ENCODE assay signal across 8 mouse cellular contexts in the genomic region with DNA sequence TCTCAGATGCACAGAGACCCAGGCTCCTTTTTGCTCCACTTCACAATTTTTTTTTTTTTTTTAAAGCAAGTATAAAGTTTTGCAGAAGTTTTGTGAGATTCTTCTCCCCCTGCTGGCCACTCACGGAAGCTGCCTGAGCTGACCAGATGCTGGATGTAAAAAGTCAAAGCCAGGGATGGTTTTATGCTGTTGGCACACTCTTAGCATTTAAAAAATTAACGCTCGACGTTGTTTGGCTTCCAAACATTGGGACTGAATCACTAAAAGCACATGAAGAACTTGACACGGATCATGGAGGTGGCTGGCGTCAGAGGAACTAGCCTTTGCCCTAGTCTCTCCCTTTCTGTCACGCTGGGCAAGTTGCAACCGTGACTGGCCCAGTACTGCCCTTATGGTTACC.
DNase-seq lines count a peak whose midpoint lies in the region; ATAC-seq and TF ChIP-seq lines count a peak whose summit lies in the region.

No protein-coding gene starts in this region.

- peak; percentile 95 for TF ChIP-seq CTCF in heart, adult 2 months (IDR thresholded peaks at IDR 0.05)
- no peak for TF ChIP-seq CTCF in thymus, adult 2 months (IDR thresholded peaks at IDR 0.05; ENCODE audit: borderline replicate concordance, control insufficient read depth, extremely low read depth, insufficient read depth, low read length, poor library complexity)

- no peaks in the 10 kb centered on the region for H3K9me3 ChIP-seq in limb, embryonic 10.5 days (replicated peaks)

- H3K4me3 ChIP-seq in heart, adult 2 months, result no peak overlapping the region
- H3K4me3 ChIP-seq in thymus, adult 2 months (ENCODE audit: control insufficient read depth, insufficient read depth, low read length), result no peak overlapping the region
- H3K4me3 ChIP-seq in limb, embryonic 10.5 days, result no peak overlapping the region

- 44% methylated on average over 8 of the region's 8 CpGs for WGBS in heart, adult 2 months
- WGBS in thymus, adult 2 months, result 62% methylated on average over 8 of the region's 8 CpGs
- WGBS in limb, embryonic 10.5 days, result 56% methylated on average over 8 of the region's 8 CpGs

- intact Hi-C loops in heart, adult 2 months (cut with DNase I), result loop anchor here (2.0 kb wide), 2 partner anchors 25 to 65 kb away; no protein-coding TSS in a partner anchor
- intact Hi-C loops in heart, postnatal 25 days (cut with DNase I), result loop anchor here (10.0 kb wide), 1 partner anchor 527 kb away; no protein-coding TSS in a partner anchor

- peak in 1 of 2 experiments; percentile 57 for DNase-seq in heart, adult 2 months
- DNase-seq in heart, postnatal 25 days (ENCODE audit: low spot score), result no peak
- peak; percentile 23 for DNase-seq in thymus, adult 2 months
- no peak for DNase-seq in thymus, adult 18-20 months
- DNase-seq in embryo, embryonic 10 days (ENCODE audit: low spot score), result peak; percentile 52
- DNase-seq in limb, embryonic 10.5 days (ENCODE audit: low spot score), result peak; percentile 53
- peak; percentile 14 for DNase-seq in thymus, postnatal 25 days

- H3K4me1 ChIP-seq in heart, adult 2 months (ENCODE audit: control insufficient read depth, insufficient read depth, low read length), result peaks cover 11% of the 10 kb centered on the region
- H3K4me1 ChIP-seq in thymus, adult 2 months (replicated peaks; ENCODE audit: control insufficient read depth, insufficient read depth, low read length), result no peaks in the 10 kb centered on the region
- H3K4me1 ChIP-seq in limb, embryonic 10.5 days, result no peaks in the 10 kb centered on the region

- H3K9ac ChIP-seq in heart, adult 2 months (ENCODE audit: low read depth, low read length), result no peak overlapping the region

- H3K27me3 ChIP-seq in heart, adult 2 months (ENCODE audit: control insufficient read depth, insufficient read depth, low read length), result no peaks in the 10 kb centered on the region
- no peaks in the 10 kb centered on the region for H3K27me3 ChIP-seq in thymus, adult 2 months (ENCODE audit: control insufficient read depth, insufficient read depth, low read length)
- no peaks in the 10 kb centered on the region for H3K27me3 ChIP-seq in limb, embryonic 10.5 days (ENCODE audit: low read depth, poor library complexity, severe bottlenecking)

- no peak for TF ChIP-seq POLR2A in heart, adult 2 months (IDR thresholded peaks at IDR 0.05; ENCODE audit: insufficient read depth, low read depth, low read length)
- no peak for TF ChIP-seq POLR2A in thymus, adult 2 months (IDR thresholded peaks at IDR 0.05; ENCODE audit: control insufficient read depth, extremely low read depth, insufficient read depth, low read length, poor library complexity)

- TF ChIP-seq EP300 in heart, adult 2 months (IDR thresholded peaks at IDR 0.05; ENCODE audit: insufficient read depth, low read depth, low read length), result no peak

- H3K36me3 ChIP-seq in heart, adult 2 months (ENCODE audit: control insufficient read depth, insufficient read depth, low read length), result peaks cover 6% of the 10 kb centered on the region
- no peaks in the 10 kb centered on the region for H3K36me3 ChIP-seq in thymus, adult 2 months (ENCODE audit: control insufficient read depth, insufficient read depth, low read length)
- no peaks in the 10 kb centered on the region for H3K36me3 ChIP-seq in limb, embryonic 10.5 days

- H3K79me2 ChIP-seq in heart, adult 2 months (replicated peaks; ENCODE audit: control insufficient read depth, insufficient read depth, low read length), result no peaks in the 10 kb centered on the region

- H3K27ac ChIP-seq in heart, adult 2 months, result no peak overlapping the region
- H3K27ac ChIP-seq in thymus, adult 2 months (ENCODE audit: control insufficient read depth, insufficient read depth, low read length), result no peak overlapping the region
- H3K27ac ChIP-seq in limb, embryonic 10.5 days, result no peak overlapping the region

- ATAC-seq in activated CD4-positive, CD25-positive, alpha-beta regulatory T cell, adult 4 months, result no peak

Comparison
In these comparisons a context has a peak if more than half of its experiments do, and no peak if none do; other contexts are left out.
1. DNase-seq: peak in thymus, adult 2 months (single experiment), embryo, embryonic 10 days (single experiment), limb, embryonic 10.5 days (single experiment) and thymus, postnatal 25 days (single experiment); none in heart, postnatal 25 days (single experiment) and thymus, adult 18-20 months (0 of 2).